Mouse (Mus musculus): Measurements from ENCODE around the gene Ets1. TPM values are rescaled to one million over a fixed set of nuclear protein-coding genes. Genes with fewer than 3 reads are reported as not detected.

Ets1 gene
- polyA plus RNA-seq, 1 experiment: 6.8 TPM

DNA sequence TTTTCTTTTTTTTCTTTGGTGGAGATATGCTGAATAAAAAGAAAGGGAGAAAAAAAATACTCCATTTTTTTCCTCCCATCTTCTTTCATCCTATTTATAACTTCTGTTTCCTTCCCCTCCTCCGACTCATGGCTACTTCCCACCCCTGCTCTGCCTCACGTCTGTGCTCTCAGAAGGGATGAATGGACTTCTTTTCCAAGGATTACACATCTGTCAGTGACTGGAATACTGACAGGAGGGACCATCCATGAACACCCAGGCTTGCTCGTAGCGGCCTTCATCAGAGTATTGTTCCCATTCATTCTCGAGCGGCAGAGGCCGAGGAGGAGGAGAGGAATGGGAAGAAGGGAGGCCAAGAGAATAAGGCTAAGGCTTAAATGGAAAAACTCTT lies 31.5 kb downstream of the Ets1 start:
- Histone ChIP-seq H3K27ac (ENCODE audit: insufficient read depth, low read length) (no peak overlapping the region), H3K4me3 (replicated peaks; ENCODE audit: insufficient read depth, low read depth, low read length) (no peak overlapping the region), H3K4me1 (ENCODE audit: control insufficient read depth, insufficient read depth, low read length) (no peaks in the 10 kb centered on the region; the same call in 1 of the 2 replicates), H3K27me3 (ENCODE audit: control insufficient read depth, insufficient read depth, low read length) (peaks cover 3% of the 10 kb centered on the region; the same call in 1 of the 2 replicates)
- WGBS: 31% methylated on average over 7 of the region's 7 CpGs
- TF ChIP-seq CTCF (IDR thresholded peaks at IDR 0.05; ENCODE audit: borderline replicate concordance, insufficient read depth, low read depth, low read length) (no peak), POLR2A (IDR thresholded peaks at IDR 0.05; ENCODE audit: borderline replicate concordance, insufficient read depth, low read length) (no peak)
- DNase-seq: no peak

DNA sequence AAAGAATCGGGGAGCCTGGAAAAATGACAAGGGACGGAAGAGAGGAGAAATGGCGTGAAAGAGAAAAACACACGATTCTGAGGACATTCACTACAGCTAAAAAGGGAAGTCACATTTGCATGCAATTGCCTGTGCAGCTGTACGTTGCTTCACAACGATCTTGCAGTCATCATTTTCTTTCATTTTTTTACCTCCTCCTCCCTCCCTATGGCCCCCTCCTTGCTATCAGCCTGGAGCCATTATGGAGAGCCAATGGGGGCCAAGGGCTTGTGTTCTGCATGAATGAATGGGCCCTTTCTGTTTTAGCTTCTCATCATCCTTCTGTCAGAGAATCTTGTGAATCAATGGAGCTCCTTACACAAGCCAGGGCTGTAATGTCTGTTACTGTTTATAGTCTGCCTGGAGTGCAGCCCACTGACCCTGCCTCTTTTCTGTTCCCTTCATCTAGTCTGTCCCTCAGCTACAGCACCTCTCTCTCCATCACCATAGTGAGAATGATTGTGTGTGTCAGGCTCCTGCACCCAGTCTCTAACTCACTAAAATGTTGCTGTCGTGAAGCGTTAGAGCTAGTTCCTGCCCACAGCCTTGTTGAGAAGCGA lies 32.2 kb downstream of the Ets1 start:
- WGBS: 65% methylated on average over 9 of the region's 9 CpGs
- Histone ChIP-seq H3K4me3 (replicated peaks; ENCODE audit: insufficient read depth, low read depth, low read length) (no peak overlapping the region), H3K27ac (ENCODE audit: insufficient read depth, low read length) (no peak overlapping the region), H3K4me1 (ENCODE audit: control insufficient read depth, insufficient read depth, low read length) (no peaks in the 10 kb centered on the region; the same call in 1 of the 2 replicates), H3K27me3 (ENCODE audit: control insufficient read depth, insufficient read depth, low read length) (peaks cover 3% of the 10 kb centered on the region; the same call in 1 of the 2 replicates)
- TF ChIP-seq POLR2A (IDR thresholded peaks at IDR 0.05; ENCODE audit: borderline replicate concordance, insufficient read depth, low read length) (no peak), CTCF (IDR thresholded peaks at IDR 0.05; ENCODE audit: borderline replicate concordance, insufficient read depth, low read depth, low read length) (no peak)
- DNase-seq: no peak

DNA sequence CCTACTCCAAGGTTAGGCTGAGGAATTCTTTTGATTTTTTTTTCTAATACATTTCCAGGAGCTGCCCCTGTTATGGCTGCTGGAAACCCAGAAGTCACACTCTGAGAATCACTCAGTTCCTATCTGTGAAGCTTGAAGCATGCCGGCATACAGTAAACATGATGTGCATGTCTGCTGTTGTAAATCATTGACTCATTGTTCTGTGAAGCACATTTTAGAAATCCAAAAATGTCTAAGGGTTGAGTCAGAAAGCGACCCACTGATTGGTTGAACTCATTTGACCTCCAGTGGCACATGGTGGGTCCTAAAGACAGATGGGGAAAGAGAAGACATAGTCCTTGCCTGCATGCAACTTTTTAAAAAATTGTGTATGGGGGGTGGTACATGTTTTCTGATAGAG lies 33.4 kb downstream of the Ets1 start:
- DNase-seq: no peak
- Histone ChIP-seq H3K4me1 (ENCODE audit: control insufficient read depth, insufficient read depth, low read length) (no peaks in the 10 kb centered on the region; the same call in 1 of the 2 replicates), H3K4me3 (replicated peaks; ENCODE audit: insufficient read depth, low read depth, low read length) (no peak overlapping the region), H3K27ac (ENCODE audit: insufficient read depth, low read length) (no peak overlapping the region), H3K27me3 (ENCODE audit: control insufficient read depth, insufficient read depth, low read length) (peaks cover 3% of the 10 kb centered on the region; the same call in 1 of the 2 replicates)
- TF ChIP-seq CTCF (IDR thresholded peaks at IDR 0.05; ENCODE audit: borderline replicate concordance, insufficient read depth, low read depth, low read length) (no peak), POLR2A (IDR thresholded peaks at IDR 0.05; ENCODE audit: borderline replicate concordance, insufficient read depth, low read length) (no peak)
- 98% methylated on average over 2 of the region's 2 CpGs for WGBS

DNA sequence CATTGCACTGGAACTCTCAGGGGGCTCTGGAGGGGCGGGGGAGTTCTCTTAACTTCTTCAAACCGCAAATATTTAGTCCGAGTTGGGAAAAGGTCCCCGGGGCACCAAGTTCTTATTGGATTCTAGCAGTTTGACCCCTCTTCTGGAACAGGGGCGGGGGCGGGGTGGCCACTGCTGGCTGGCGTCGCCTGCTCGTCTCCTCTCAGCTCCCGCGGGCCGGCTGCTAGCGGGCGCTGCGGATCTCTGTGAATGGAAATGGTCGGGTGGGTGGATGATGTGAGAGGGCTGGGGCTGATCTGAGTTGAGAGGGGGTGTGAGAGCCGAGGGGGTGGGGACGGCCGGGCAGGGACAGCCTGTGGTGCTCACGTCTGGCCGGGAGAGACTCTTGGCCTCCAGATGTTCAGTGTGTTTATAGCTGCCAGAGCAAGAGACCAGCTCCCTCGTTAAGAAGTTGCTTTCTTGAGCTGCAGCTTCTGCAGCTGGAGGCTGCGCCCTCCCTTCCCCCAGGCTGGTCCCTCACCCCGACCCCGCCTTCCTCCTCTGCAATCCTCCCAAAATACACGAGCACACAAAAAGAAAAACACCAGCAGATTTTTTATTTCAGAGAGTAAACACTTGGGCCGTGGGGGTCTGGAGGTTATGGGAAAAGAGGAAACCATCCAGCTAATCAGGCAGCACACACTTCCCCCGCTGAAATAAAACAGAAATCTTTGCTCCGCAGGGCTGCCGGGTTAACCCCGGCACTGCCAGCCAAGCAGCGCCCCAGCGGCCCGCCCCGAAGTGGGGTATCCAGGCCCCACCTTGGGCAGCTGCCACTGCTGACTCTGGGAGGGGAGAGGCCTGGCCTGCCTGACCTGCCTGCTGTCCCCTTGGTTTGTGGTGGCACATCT lies 36.2 kb downstream of the Ets1 start:
- Histone ChIP-seq H3K4me3 (replicated peaks; ENCODE audit: insufficient read depth, low read depth, low read length) (no peak overlapping the region), H3K4me1 (ENCODE audit: control insufficient read depth, insufficient read depth, low read length) (no peaks in the 10 kb centered on the region; the same call in 1 of the 2 replicates), H3K27me3 (ENCODE audit: control insufficient read depth, insufficient read depth, low read length) (peaks cover 3% of the 10 kb centered on the region; the same call in 1 of the 2 replicates), H3K27ac (ENCODE audit: insufficient read depth, low read length) (no peak overlapping the region)
- TF ChIP-seq CTCF (IDR thresholded peaks at IDR 0.05; ENCODE audit: borderline replicate concordance, insufficient read depth, low read depth, low read length): no peak
- TF ChIP-seq POLR2A (IDR thresholded peaks at IDR 0.05; ENCODE audit: borderline replicate concordance, insufficient read depth, low read length): no peak
- 5% methylated on average over 35 of the region's 35 CpGs for WGBS
- peak in 1 of 2 experiments; percentile 4 for DNase-seq

DNA sequence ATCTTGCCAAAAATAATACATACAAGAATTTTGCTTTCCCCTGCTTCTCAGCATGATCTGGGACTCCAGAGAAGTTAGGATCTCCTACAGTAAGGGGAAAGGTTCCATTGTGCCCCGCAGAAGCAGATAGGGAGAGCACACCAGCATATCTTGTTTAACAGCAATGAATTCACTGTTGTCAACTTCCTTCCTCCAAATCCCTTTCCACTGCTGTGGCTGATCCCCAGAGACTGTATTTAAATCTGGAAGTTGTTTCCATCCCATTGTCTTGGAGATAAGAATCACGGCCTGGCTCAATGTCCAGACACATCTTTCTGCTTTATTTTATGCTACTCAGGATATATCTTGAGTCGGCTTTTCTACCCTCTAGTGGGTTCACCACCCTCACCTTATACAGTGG lies 37.9 kb downstream of the Ets1 start:
- H3K4me1 ChIP-seq (ENCODE audit: control insufficient read depth, insufficient read depth, low read length): no peaks in the 10 kb centered on the region
- H3K27me3 ChIP-seq (ENCODE audit: control insufficient read depth, insufficient read depth, low read length): peaks cover 3% of the 10 kb centered on the region; the same call in 1 of the 2 replicates
- H3K4me3 ChIP-seq (replicated peaks; ENCODE audit: insufficient read depth, low read depth, low read length): no peak overlapping the region
- no peak for DNase-seq
- TF ChIP-seq CTCF (IDR thresholded peaks at IDR 0.05; ENCODE audit: borderline replicate concordance, insufficient read depth, low read depth, low read length) (no peak), POLR2A (IDR thresholded peaks at IDR 0.05; ENCODE audit: borderline replicate concordance, insufficient read depth, low read length) (no peak)
- WGBS: 96% methylated on average over 3 of the region's 3 CpGs
- no peak overlapping the region for H3K27ac ChIP-seq (ENCODE audit: insufficient read depth, low read length)

DNA sequence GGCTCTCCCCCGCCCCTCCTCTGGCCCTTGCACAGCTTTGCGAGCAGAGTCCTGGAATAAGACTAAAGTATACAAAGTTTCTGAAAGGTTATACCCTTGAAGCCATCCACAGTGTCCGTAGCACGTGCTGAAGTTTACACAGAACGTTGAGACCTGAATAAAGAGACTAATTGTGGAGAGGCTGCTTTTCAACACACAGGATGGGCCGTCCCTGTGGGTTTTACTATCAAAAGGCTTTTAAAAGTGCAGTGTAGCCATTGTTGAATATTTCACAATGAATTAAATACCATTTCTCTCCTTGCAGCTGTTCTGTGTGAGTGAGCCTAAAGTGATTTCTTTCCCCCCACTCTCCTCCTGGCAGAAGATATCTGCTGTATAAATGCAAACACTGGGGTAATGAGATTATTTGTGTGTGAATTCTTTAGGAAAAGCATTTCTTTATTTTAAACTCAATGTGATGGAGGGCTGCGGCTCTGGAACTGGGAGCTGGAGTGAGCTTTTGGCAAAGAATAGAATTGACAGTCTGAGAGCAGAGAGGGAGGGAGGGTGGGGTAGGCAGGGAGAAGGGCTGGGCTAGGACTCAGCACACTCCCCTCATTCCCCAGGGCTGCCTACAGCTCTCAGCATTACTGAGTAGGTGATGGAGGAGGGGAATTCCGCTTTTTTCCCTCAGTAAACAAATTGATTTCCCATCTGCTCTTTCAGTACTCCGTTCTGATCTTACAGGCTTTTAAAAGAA lies 39.8 kb downstream of the Ets1 start:
- Histone ChIP-seq H3K4me3 (replicated peaks; ENCODE audit: insufficient read depth, low read depth, low read length) (no peak overlapping the region), H3K27ac (ENCODE audit: insufficient read depth, low read length) (no peak overlapping the region), H3K4me1 (ENCODE audit: control insufficient read depth, insufficient read depth, low read length) (no peaks in the 10 kb centered on the region), H3K27me3 (ENCODE audit: control insufficient read depth, insufficient read depth, low read length) (peaks cover 3% of the 10 kb centered on the region; the same call in 1 of the 2 replicates)
- TF ChIP-seq CTCF (IDR thresholded peaks at IDR 0.05; ENCODE audit: borderline replicate concordance, insufficient read depth, low read depth, low read length): no peak
- no peak for TF ChIP-seq POLR2A (IDR thresholded peaks at IDR 0.05; ENCODE audit: borderline replicate concordance, insufficient read depth, low read length)
- WGBS: 21% methylated on average over 9 of the region's 9 CpGs
- no peak for DNase-seq

DNA sequence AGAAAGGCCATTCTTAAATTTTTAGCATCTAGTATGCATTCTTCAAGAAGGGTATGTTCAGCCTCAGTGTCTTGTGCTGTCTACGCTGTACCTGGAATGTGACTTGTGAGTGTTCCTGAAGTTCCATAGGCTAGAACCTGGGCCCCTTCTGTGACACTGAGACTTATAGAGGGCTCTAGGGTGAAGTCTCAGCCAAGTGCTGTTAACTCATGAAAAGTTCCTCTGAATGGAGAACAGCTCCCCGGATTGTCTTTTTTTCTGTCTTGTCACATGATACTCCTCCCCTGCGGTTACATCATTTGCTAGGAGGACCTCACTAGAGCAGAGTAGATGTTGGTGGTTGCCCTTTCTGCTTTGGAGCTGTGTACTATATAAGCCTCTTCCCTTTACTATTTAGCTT lies 40.5 kb downstream of the Ets1 start:
- TF ChIP-seq POLR2A (IDR thresholded peaks at IDR 0.05; ENCODE audit: borderline replicate concordance, insufficient read depth, low read length) (no peak), CTCF (IDR thresholded peaks at IDR 0.05; ENCODE audit: borderline replicate concordance, insufficient read depth, low read depth, low read length) (no peak)

More for the DNA sequence above, 40.5 kb downstream of the Ets1 start:
- Histone ChIP-seq H3K4me3 (replicated peaks; ENCODE audit: insufficient read depth, low read depth, low read length) (no peak overlapping the region), H3K27me3 (ENCODE audit: control insufficient read depth, insufficient read depth, low read length) (peaks cover 3% of the 10 kb centered on the region; the same call in 1 of the 2 replicates), H3K4me1 (ENCODE audit: control insufficient read depth, insufficient read depth, low read length) (no peaks in the 10 kb centered on the region), H3K27ac (ENCODE audit: insufficient read depth, low read length) (no peak overlapping the region)
- no peak for DNase-seq
- 22% methylated on average over 3 of the region's 3 CpGs for WGBS

All from cerebellum, adult 2 months (tissue).